Mouse (Mus musculus): ENCODE data around the gene Pim3. TPM values are rescaled to one million over a fixed set of nuclear protein-coding genes. Genes with fewer than 3 reads are reported as not detected.
A peak's percentile ranks its signal among the peaks of the same experiment; 100 is the strongest.
"Not testable (repeated sequence)": the region's sequence is repeated elsewhere in the genome, so short reads cannot be mapped to it uniquely, and the experiment has no call there.

The Pim3 gene
- polyA plus RNA-seq (2016; fragmentation: Nextera tagmentation; extraction: Ambion mirVana), result 46.6 and 48.2 TPM in 2 replicates

GRCm38 (mm10) chr15:88861772-88862622 lies at the start of gene Pim3:
TSS of gene Pim3 (plus strand) at chr15:88862186.
- Histone ChIP-seq H3K9me3 (replicated peaks) (no peaks in the 10 kb centered on the region), H3K27me3 (ENCODE audit: low read depth, poor library complexity, severe bottlenecking) (no peaks in the 10 kb centered on the region), H3K4me3 (peak within 1 kb of the TSS; percentile 93), H3K27ac (peak within 1 kb of the TSS; percentile 96), H3K4me1 (peaks cover 64% of the 10 kb centered on the region), H3K36me3 (peaks cover 32% of the 10 kb centered on the region)
- peak; percentile 96 for DNase-seq (ENCODE audit: low spot score)
- under 1% methylated on average over 107 of the region's 107 CpGs for WGBS

- H3K4me1 ChIP-seq, result peaks cover under 1% of the 10 kb centered on the region
- H3K9me3 ChIP-seq (replicated peaks), result no peaks in the 10 kb centered on the region
- peaks cover 77% of the 10 kb centered on the region for H3K36me3 ChIP-seq
- no peaks in the 10 kb centered on the region for H3K27me3 ChIP-seq (ENCODE audit: low read depth, poor library complexity, severe bottlenecking)
- no peak overlapping the region for H3K4me3 ChIP-seq
- H3K27ac ChIP-seq, result no peak overlapping the region
- WGBS, result 89% methylated on average over 3 of the region's 3 CpGs
- no peak for DNase-seq (ENCODE audit: low spot score)
These were observed 48.7 kb upstream of the Pim3 start for GRCm38 (mm10) chr15:88813262-88813661.

GRCm38 (mm10) chr15:88813873-88814272 lies 48.1 kb upstream of the Pim3 start:
- not testable (repeated sequence) for H3K4me1 ChIP-seq; H3K9me3 ChIP-seq (replicated peaks); H3K27me3 ChIP-seq (ENCODE audit: low read depth, poor library complexity, severe bottlenecking); H3K27ac ChIP-seq; H3K4me3 ChIP-seq; DNase-seq (ENCODE audit: low spot score)
- peaks cover 71% of the 10 kb centered on the region for H3K36me3 ChIP-seq
- WGBS, result 92% methylated on average over 2 of the region's 2 CpGs

- DNase-seq (ENCODE audit: low spot score), result no peak
- Histone ChIP-seq H3K4me1 (peaks cover 5% of the 10 kb centered on the region), H3K36me3 (peaks cover 65% of the 10 kb centered on the region)
These were observed 47.5 kb upstream of the Pim3 start for GRCm38 (mm10) chr15:88814411-88815047.

GRCm38 (mm10) chr15:88815196-88815700 lies 46.7 kb upstream of the Pim3 start:
- peaks cover 9% of the 10 kb centered on the region for H3K4me1 ChIP-seq
- no peaks in the 10 kb centered on the region for H3K9me3 ChIP-seq (replicated peaks)
- no peak overlapping the region for H3K27ac ChIP-seq
- WGBS, result 92% methylated on average over 6 of the region's 6 CpGs
- H3K27me3 ChIP-seq (ENCODE audit: low read depth, poor library complexity, severe bottlenecking), result no peaks in the 10 kb centered on the region
- H3K4me3 ChIP-seq, result no peak overlapping the region
- H3K36me3 ChIP-seq, result peaks cover 62% of the 10 kb centered on the region
- DNase-seq (ENCODE audit: low spot score), result no peak

More at GRCm38 (mm10) chr15:88814411-88815047, 47.5 kb upstream of the Pim3 start:
- H3K9me3 ChIP-seq (replicated peaks), result no peaks in the 10 kb centered on the region
- no peak overlapping the region for H3K27ac ChIP-seq
- 96% methylated on average over 11 of the region's 11 CpGs for WGBS
- H3K4me3 ChIP-seq, result no peak overlapping the region
- H3K27me3 ChIP-seq (ENCODE audit: low read depth, poor library complexity, severe bottlenecking), result no peaks in the 10 kb centered on the region

GRCm38 (mm10) chr15:88819026-88819905 lies 42.7 kb upstream of the Pim3 start, which contains the start of the genes Alg12 and Creld2:
TSS of gene Alg12 (minus strand) at chr15:88819318.
TSS of gene Creld2 (plus strand) at chr15:88819646.
- peak; percentile 98 for DNase-seq (ENCODE audit: low spot score)
- H3K27ac ChIP-seq, result peak within 1 kb of the TSS; percentile 85
- peaks cover 21% of the 10 kb centered on the region for H3K4me1 ChIP-seq
- H3K4me3 ChIP-seq, result peak within 1 kb of the TSS; percentile 73
- no peaks in the 10 kb centered on the region for H3K9me3 ChIP-seq (replicated peaks)
- no peaks in the 10 kb centered on the region for H3K27me3 ChIP-seq (ENCODE audit: low read depth, poor library complexity, severe bottlenecking)
- under 1% methylated on average over 88 of the region's 88 CpGs for WGBS
- peaks cover 61% of the 10 kb centered on the region for H3K36me3 ChIP-seq

GRCm38 (mm10) chr15:88819906-88820303 lies 42.1 kb upstream of the Pim3 start:
- Histone ChIP-seq H3K36me3 (peaks cover 61% of the 10 kb centered on the region), H3K4me1 (peaks cover 21% of the 10 kb centered on the region), H3K27ac (peak overlapping the region; percentile 85), H3K27me3 (ENCODE audit: low read depth, poor library complexity, severe bottlenecking) (no peaks in the 10 kb centered on the region), H3K9me3 (replicated peaks) (no peaks in the 10 kb centered on the region), H3K4me3 (peak overlapping the region; percentile 73)
- peak; percentile 45 for DNase-seq (ENCODE audit: low spot score)
- WGBS, result 2% methylated on average over 23 of the region's 23 CpGs

- peaks cover 64% of the 10 kb centered on the region for H3K36me3 ChIP-seq
- no peak for DNase-seq (ENCODE audit: low spot score)
- 91% methylated on average over 7 of the region's 7 CpGs for WGBS
- H3K27me3 ChIP-seq (ENCODE audit: low read depth, poor library complexity, severe bottlenecking), result no peaks in the 10 kb centered on the region
- peaks cover 21% of the 10 kb centered on the region for H3K4me1 ChIP-seq
- H3K4me3 ChIP-seq, result no peak overlapping the region
- no peak overlapping the region for H3K27ac ChIP-seq
- H3K9me3 ChIP-seq (replicated peaks), result no peaks in the 10 kb centered on the region
These were observed 40.6 kb upstream of the Pim3 start for GRCm38 (mm10) chr15:88821403-88821802.

GRCm38 (mm10) chr15:88822513-88822912 lies 39.5 kb upstream of the Pim3 start:
- no peak for DNase-seq (ENCODE audit: low spot score)
- H3K27me3 ChIP-seq (ENCODE audit: low read depth, poor library complexity, severe bottlenecking), result no peaks in the 10 kb centered on the region
- H3K36me3 ChIP-seq, result peaks cover 69% of the 10 kb centered on the region
- H3K27ac ChIP-seq, result no peak overlapping the region
- H3K9me3 ChIP-seq (replicated peaks), result no peaks in the 10 kb centered on the region
- H3K4me3 ChIP-seq, result no peak overlapping the region
- WGBS, result 92% methylated on average over 7 of the region's 7 CpGs
- H3K4me1 ChIP-seq, result peaks cover 21% of the 10 kb centered on the region

GRCm38 (mm10) chr15:88823376-88823775 lies 38.6 kb upstream of the Pim3 start:
- Histone ChIP-seq H3K9me3 (replicated peaks) (no peaks in the 10 kb centered on the region), H3K4me3 (no peak overlapping the region), H3K27ac (no peak overlapping the region), H3K36me3 (peaks cover 69% of the 10 kb centered on the region), H3K4me1 (peaks cover 20% of the 10 kb centered on the region), H3K27me3 (ENCODE audit: low read depth, poor library complexity, severe bottlenecking) (no peaks in the 10 kb centered on the region)
- WGBS, result 90% methylated on average over 5 of the region's 5 CpGs
- no peak for DNase-seq (ENCODE audit: low spot score)

- 92% methylated on average over 6 of the region's 6 CpGs for WGBS
- H3K4me1 ChIP-seq, result peaks cover 8% of the 10 kb centered on the region
- no peak for DNase-seq (ENCODE audit: low spot score)
- no peaks in the 10 kb centered on the region for H3K27me3 ChIP-seq (ENCODE audit: low read depth, poor library complexity, severe bottlenecking)
- H3K4me3 ChIP-seq, result no peak overlapping the region
- H3K36me3 ChIP-seq, result peaks cover 53% of the 10 kb centered on the region
- H3K9me3 ChIP-seq (replicated peaks), result no peaks in the 10 kb centered on the region
- no peak overlapping the region for H3K27ac ChIP-seq
These were observed 34.5 kb upstream of the Pim3 start for GRCm38 (mm10) chr15:88827466-88827865.

Data from limb, embryonic 10.5 days (tissue).